ENCODE assay signal across 8 mouse cellular contexts in genomic region chr5:139199995-139200769, GRCm38 (mm10). TPM values are rescaled to one million over a fixed set of nuclear protein-coding genes. Genes with fewer than 3 reads are reported as not detected.
A peak's percentile ranks its signal among the peaks of the same experiment; 100 is the strongest.
DNase-seq lines count a peak whose midpoint lies in the region; ATAC-seq lines count a peak whose summit lies in the region.

Gene Sun1, plus strand, starts transcription at chr5:139200637.

- H3K9ac ChIP-seq in hindbrain, embryonic 14.5 days = peak within 1 kb of the TSS; percentile 90

- no peaks in the 10 kb centered on the region for H3K36me3 ChIP-seq in hindbrain, embryonic 14.5 days (replicated peaks; ENCODE audit: control insufficient read depth, insufficient read depth)

- WGBS in hindbrain, embryonic 14.5 days = under 1% methylated on average over 61 of the region's 64 CpGs

- peak; percentile 99 for ATAC-seq in hindbrain, embryonic 14.5 days (ENCODE audit: low FRiP score)

- no peaks in the 10 kb centered on the region for H3K9me3 ChIP-seq in hindbrain, embryonic 14.5 days (ENCODE audit: control insufficient read depth, low read length)

- peaks cover 15% of the 10 kb centered on the region for H3K4me1 ChIP-seq in hindbrain, embryonic 14.5 days (replicated peaks; ENCODE audit: control insufficient read depth, insufficient read depth, low read length)

- H3K4me3 ChIP-seq in hindbrain, embryonic 14.5 days (replicated peaks; ENCODE audit: low read length) = peak within 1 kb of the TSS; percentile 92

- peak within 1 kb of the TSS; percentile 64 for H3K4me2 ChIP-seq in hindbrain, embryonic 14.5 days (replicated peaks)

- no peaks in the 10 kb centered on the region for H3K27me3 ChIP-seq in hindbrain, embryonic 14.5 days (ENCODE audit: control insufficient read depth, insufficient read depth, low read length)

- peak; percentile 98 for DNase-seq in R1 (ENCODE audit: low read depth, low spot score)
- peak; percentile 99 for DNase-seq in cerebellum, postnatal 25 days
- DNase-seq in frontal cortex, postnatal 25 days (ENCODE audit: low spot score in 2 of 2) = peak; percentile 89 to 96
- DNase-seq in hindbrain, embryonic 14.5 days (ENCODE audit: low spot score) = peak; percentile 99
- peak; percentile 98 for DNase-seq in layer of hippocampus, postnatal 36 days
- peak; percentile 98 for DNase-seq in lung, postnatal 36 days
- DNase-seq in retina, postnatal 1 day = peak; percentile 98
- DNase-seq in urinary bladder, adult 18-20 months (ENCODE audit: low spot score in 2 of 2) = peak; percentile 99

- H3K27ac ChIP-seq in hindbrain, embryonic 14.5 days = peak within 1 kb of the TSS; percentile 87

RNA-seq across cellular contexts. Expression of gene Sun1, which starts in this region (rescaled TPM):
- polyA plus RNA-seq in hindbrain, embryonic 14.5 days (2014; fragmentation: Nextera tagmentation; extraction: Ambion mirVana) = 44.1 and 44.7 TPM in 2 replicates
- 10 to 100 TPM; 78.6 to 82.1 TPM for total RNA-seq in layer of hippocampus, postnatal 36 days (2021)

Comparison
In these comparisons a context has a peak if more than half of its experiments do, and no peak if none do; other contexts are left out.
1. Peak in every context shown above with its lines: DNase-seq, ATAC-seq, H3K4me3 ChIP-seq and H3K27ac ChIP-seq.